Mouse (Mus musculus): ENCODE results near the gene Sec61a2. TPM values are rescaled to one million over a fixed set of nuclear protein-coding genes. Genes with fewer than 3 reads are reported as not detected.
A peak's percentile ranks its signal among the peaks of the same experiment; 100 is the strongest.

Sec61a2 gene
- polyA plus RNA-seq, 1 experiment from 2014 or later: 14.3 TPM

DNA sequence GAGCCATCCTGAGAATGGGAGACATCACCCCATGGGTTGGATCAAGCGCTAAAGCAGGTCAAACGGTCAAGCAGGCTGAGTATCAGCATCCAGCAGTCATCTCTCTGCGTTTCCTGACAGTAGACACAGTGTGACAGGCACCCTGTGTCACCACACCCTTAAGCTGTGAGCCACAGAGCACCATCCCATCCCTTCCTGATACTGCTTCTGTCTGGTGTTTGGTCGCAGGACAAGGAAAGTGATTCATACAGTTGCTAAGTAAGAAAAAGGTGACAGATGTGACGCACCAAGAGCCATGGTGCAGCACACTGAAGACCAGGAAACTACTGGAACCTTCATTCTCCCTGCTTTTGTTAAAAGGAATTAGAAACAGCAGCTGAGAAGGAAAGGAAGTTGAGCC is 6.4 kb downstream of the Sec61a2 start:
- 54% methylated on average over 5 of the region's 5 CpGs for WGBS (ENCODE audit: insufficient replicate concordance)
- Histone ChIP-seq H3K27ac (no peak overlapping the region), H3K4me2 (no peak overlapping the region), H3K4me3 (replicated peaks) (no peak overlapping the region), H3K27me3 (no peaks in the 10 kb centered on the region), H3K4me1 (replicated peaks) (peaks cover 37% of the 10 kb centered on the region), H3K9me3 (replicated peaks) (no peaks in the 10 kb centered on the region), H3K36me3 (peaks cover 51% of the 10 kb centered on the region), H3K9ac (no peak overlapping the region)
- no peak for DNase-seq
- ATAC-seq (ENCODE audit: low read depth): no peak

GRCm38 (mm10) chr2:5877446-5877845 is 17.8 kb downstream of the Sec61a2 start:
- Histone ChIP-seq H3K4me1 (replicated peaks) (peaks cover 5% of the 10 kb centered on the region; the same call in 1 of the 2 replicates), H3K4me2 (no peak overlapping the region), H3K36me3 (peaks cover 80% of the 10 kb centered on the region), H3K9ac (no peak overlapping the region), H3K27ac (no peak overlapping the region), H3K9me3 (replicated peaks) (no peaks in the 10 kb centered on the region), H3K4me3 (replicated peaks) (no peak overlapping the region), H3K27me3 (no peaks in the 10 kb centered on the region)
- ATAC-seq (ENCODE audit: low read depth) (no peak; the same call in 1 of the 2 replicates), DNase-seq (no peak)
- WGBS (ENCODE audit: insufficient replicate concordance): 64% methylated on average over 3 of the region's 3 CpGs

GRCm38 (mm10) chr2:5869746-5870145 is 25.5 kb downstream of the Sec61a2 start:
- DNase-seq (no peak), ATAC-seq (ENCODE audit: low read depth) (no peak)
- no peak overlapping the region for H3K9ac ChIP-seq
- H3K4me1 ChIP-seq (replicated peaks): no peaks in the 10 kb centered on the region
- WGBS (ENCODE audit: insufficient replicate concordance): 81% methylated on average over 5 of the region's 5 CpGs
- no peaks in the 10 kb centered on the region for H3K9me3 ChIP-seq (replicated peaks)
- no peak overlapping the region for H3K4me3 ChIP-seq (replicated peaks)
- no peak overlapping the region for H3K27ac ChIP-seq
- no peaks in the 10 kb centered on the region for H3K27me3 ChIP-seq
- H3K4me2 ChIP-seq: no peak overlapping the region
- H3K36me3 ChIP-seq: peaks cover 78% of the 10 kb centered on the region

DNA sequence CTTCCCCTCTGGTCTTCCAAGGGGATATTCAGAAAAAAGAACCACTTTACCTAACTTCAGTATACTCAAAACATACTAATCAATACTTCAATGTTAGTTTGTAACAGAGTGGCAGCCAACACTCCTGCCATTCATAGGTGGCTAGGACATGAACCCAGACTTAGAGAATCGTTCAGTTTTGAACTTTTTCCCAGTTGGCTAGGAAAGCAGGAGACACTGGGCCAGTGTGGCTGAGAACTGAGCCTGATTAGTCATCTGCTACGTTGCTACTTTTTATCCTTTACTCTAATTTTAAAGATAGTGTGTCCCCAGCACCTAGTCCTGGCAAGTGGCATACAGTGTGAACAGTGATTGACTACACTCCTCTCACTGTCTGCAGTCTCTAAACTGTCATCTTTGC is 27.6 kb downstream of the Sec61a2 start:
- Histone ChIP-seq H3K4me1 (replicated peaks) (no peaks in the 10 kb centered on the region), H3K9me3 (replicated peaks) (no peaks in the 10 kb centered on the region), H3K27me3 (no peaks in the 10 kb centered on the region), H3K36me3 (peaks cover 74% of the 10 kb centered on the region), H3K4me3 (replicated peaks) (no peak overlapping the region), H3K9ac (no peak overlapping the region), H3K27ac (no peak overlapping the region), H3K4me2 (no peak overlapping the region)
- ATAC-seq (ENCODE audit: low read depth): no peak
- WGBS (ENCODE audit: insufficient replicate concordance): 69% methylated on average over 2 of the region's 2 CpGs
- DNase-seq: no peak

GRCm38 (mm10) chr2:5862834-5863233 is 32.4 kb downstream of the Sec61a2 start, which contains the start of gene Gm13199:
Gm13199 (minus strand) TSS chr2:5862934.
- Histone ChIP-seq H3K36me3 (peaks cover 75% of the 10 kb centered on the region), H3K4me2 (no peak within 1 kb of the TSS), H3K9ac (no peak within 1 kb of the TSS), H3K4me3 (replicated peaks) (no peak within 1 kb of the TSS), H3K27me3 (no peaks in the 10 kb centered on the region), H3K9me3 (replicated peaks) (no peaks in the 10 kb centered on the region), H3K27ac (no peak within 1 kb of the TSS), H3K4me1 (replicated peaks) (no peaks in the 10 kb centered on the region)
- ATAC-seq (ENCODE audit: low read depth) (no peak), DNase-seq (no peak)
- WGBS (ENCODE audit: insufficient replicate concordance): 93% methylated on average over 3 of the region's 3 CpGs

DNA sequence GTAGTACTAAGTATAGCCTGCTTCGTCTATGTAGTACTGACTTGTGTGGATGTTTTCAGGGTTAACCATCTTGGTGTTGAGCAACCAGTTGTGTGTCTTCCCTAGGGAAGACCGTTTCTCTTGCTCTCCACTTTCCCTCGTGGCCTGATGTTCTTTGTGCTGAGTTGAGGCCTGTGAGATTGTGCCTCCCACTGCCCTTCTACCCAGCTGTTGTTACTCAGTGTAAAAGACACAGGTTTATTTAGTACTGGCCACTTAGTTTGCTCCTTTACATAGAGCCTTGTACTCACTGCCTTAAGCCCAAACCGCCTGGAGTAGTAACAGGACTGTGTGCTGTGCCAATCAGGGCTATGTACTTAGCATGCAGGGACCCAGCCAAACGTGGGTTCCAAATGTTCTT is 43.4 kb downstream of the Sec61a2 start:
- Histone ChIP-seq H3K9me3 (replicated peaks) (no peaks in the 10 kb centered on the region), H3K36me3 (peaks cover 52% of the 10 kb centered on the region), H3K27me3 (no peaks in the 10 kb centered on the region), H3K27ac (no peak overlapping the region), H3K9ac (no peak overlapping the region), H3K4me1 (replicated peaks) (peaks cover 41% of the 10 kb centered on the region), H3K4me2 (no peak overlapping the region), H3K4me3 (replicated peaks) (no peak overlapping the region)
- ATAC-seq (ENCODE audit: low read depth) (no peak), DNase-seq (no peak)
- WGBS (ENCODE audit: insufficient replicate concordance): 63% methylated on average over 5 of the region's 5 CpGs

GRCm38 (mm10) chr2:5851116-5851515 is 44.1 kb downstream of the Sec61a2 start:
- DNase-seq (no peak), ATAC-seq (ENCODE audit: low read depth) (no peak)
- no peak overlapping the region for H3K9ac ChIP-seq
- no peak overlapping the region for H3K4me3 ChIP-seq (replicated peaks)
- no peak overlapping the region for H3K27ac ChIP-seq
- H3K9me3 ChIP-seq (replicated peaks): no peaks in the 10 kb centered on the region
- peaks cover 49% of the 10 kb centered on the region for H3K36me3 ChIP-seq
- no peaks in the 10 kb centered on the region for H3K27me3 ChIP-seq
- no peak overlapping the region for H3K4me2 ChIP-seq
- WGBS (ENCODE audit: insufficient replicate concordance): 78% methylated on average over 9 of the region's 9 CpGs
- H3K4me1 ChIP-seq (replicated peaks): peaks cover 48% of the 10 kb centered on the region

DNA sequence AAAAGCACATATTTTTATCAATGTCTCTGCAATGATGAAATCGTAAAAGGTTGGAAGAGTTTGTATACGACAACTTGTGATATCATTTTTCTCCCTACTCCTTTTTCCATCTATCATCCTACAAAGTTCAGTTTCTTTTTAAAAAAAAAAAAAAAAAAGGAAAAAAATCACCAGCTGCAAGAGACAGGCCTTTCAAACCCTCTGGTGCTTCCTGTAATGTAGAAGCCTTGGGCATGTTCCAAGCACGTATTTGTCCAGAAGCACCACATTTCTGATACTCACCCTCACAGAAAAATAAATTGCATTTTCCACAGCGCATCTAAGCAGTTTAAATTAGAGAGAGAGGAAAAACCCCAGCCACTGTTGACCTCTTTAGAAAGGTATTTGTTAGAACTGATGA is 49.4 kb downstream of the Sec61a2 start:
- no peaks in the 10 kb centered on the region for H3K27me3 ChIP-seq
- 17% methylated on average over 4 of the region's 4 CpGs for WGBS (ENCODE audit: insufficient replicate concordance)
- H3K9me3 ChIP-seq (replicated peaks): no peaks in the 10 kb centered on the region
- H3K4me1 ChIP-seq (replicated peaks): peaks cover 47% of the 10 kb centered on the region
- H3K36me3 ChIP-seq: peaks cover 33% of the 10 kb centered on the region
- no peak overlapping the region; the same call in 1 of the 2 replicates for H3K27ac ChIP-seq
- peak overlapping the region; percentile 75 for H3K9ac ChIP-seq
- DNase-seq (no peak), ATAC-seq (ENCODE audit: low read depth) (no peak)
- H3K4me3 ChIP-seq (replicated peaks): peak overlapping the region; percentile 79
- peak overlapping the region; percentile 77 for H3K4me2 ChIP-seq

DNA sequence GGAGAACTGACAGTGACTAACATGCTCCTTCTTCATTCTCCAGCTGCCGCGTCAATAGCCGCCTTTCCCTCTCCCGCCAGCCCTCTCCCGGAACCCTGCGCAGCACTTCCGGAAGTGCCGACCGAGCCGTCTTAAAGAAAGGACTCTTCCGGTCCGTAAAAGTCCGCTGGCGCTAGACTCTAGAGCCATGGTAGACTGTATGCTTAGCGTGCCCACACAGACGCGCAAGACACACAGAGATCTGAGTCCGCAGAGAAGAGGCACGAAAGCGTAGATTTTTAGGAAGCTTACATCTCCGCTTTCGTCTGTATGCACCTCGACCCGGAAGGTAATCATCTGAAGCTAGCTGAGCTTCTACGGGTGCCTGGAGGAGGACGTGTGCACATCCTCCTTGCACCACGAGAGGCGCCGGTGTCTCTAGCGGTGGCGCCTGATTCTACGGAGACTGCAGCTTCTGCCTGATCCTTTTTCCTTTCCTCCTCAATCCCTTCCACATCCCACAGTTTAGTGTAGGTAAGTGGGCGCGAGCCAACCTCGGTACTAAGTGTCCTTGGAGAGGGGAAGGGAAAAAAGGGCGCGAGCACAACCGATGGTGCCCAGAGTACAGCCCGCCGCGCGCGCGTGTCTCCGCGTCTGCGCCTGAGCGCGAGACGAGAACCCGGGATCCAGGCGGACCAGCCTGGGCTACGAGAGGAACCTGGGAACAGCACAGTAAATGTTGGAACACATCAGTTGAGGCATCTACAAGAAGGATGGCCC is 50.2 kb downstream of the Sec61a2 start, which contains the start of the genes Nudt5 and Cdc123:
Gene Nudt5 (plus strand): TSS at position 147 of the 759 bp plus-strand sequence.
Gene Cdc123 (minus strand): TSS at position 292 of the 759 bp plus-strand sequence.
- peak; percentile 93 for ATAC-seq (ENCODE audit: low read depth)
- Histone ChIP-seq H3K36me3 (peaks cover 34% of the 10 kb centered on the region), H3K27ac (peak within 1 kb of the TSS; percentile 80), H3K4me1 (replicated peaks) (peaks cover 45% of the 10 kb centered on the region), H3K4me3 (replicated peaks) (peak within 1 kb of the TSS; percentile 79), H3K27me3 (no peaks in the 10 kb centered on the region), H3K4me2 (peak within 1 kb of the TSS; percentile 77), H3K9ac (peak within 1 kb of the TSS; percentile 75), H3K9me3 (replicated peaks) (no peaks in the 10 kb centered on the region; the same call in 1 of the 2 replicates)
- WGBS (ENCODE audit: insufficient replicate concordance): under 1% methylated on average over 53 of the region's 53 CpGs
- peak; percentile 81 for DNase-seq

DNA sequence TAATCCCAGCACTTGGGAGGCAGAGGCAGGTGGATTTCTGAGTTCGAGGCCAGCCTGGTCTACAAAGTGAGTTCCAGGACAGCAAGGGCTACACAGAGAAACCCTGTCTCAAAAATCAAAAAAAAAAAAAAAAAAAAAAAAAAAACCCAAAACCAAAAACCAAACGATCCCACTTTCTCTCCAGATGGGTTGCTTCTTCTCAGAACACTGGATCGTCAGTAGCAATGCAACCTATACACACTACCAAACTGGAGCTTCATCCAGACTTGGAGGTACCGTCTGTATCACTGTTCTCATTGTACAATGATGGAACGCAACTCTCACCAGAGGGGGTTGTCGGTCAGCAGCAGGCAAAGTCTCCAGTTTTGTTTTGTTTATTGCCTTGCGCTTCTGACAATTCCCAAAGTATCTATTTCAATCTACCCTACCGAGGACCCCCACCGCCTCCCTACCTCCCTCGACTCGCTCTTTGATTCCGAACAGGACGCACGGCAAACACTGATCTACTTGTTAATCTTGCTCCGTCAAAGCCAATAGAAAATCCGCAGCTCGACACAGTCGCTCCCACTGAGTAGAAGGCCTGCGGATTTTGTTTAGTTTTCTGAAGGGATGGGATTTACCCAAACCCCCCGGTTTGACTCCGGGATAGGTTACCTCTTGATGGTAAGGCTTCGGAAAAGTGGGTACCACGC is 50.9 kb downstream of the Sec61a2 start:
- H3K27ac ChIP-seq: peak overlapping the region; percentile 80
- DNase-seq (no peak), ATAC-seq (ENCODE audit: low read depth) (peak; percentile 57)
- H3K4me2 ChIP-seq: peak overlapping the region; percentile 77
- WGBS (ENCODE audit: insufficient replicate concordance): 3% methylated on average over 23 of the region's 23 CpGs
- peaks cover 34% of the 10 kb centered on the region for H3K36me3 ChIP-seq
- no peaks in the 10 kb centered on the region for H3K27me3 ChIP-seq
- peaks cover 38% of the 10 kb centered on the region for H3K4me1 ChIP-seq (replicated peaks)
- peaks cover 6% of the 10 kb centered on the region for H3K9me3 ChIP-seq (replicated peaks)
- peak overlapping the region; percentile 75 for H3K9ac ChIP-seq
- H3K4me3 ChIP-seq (replicated peaks): peak overlapping the region; percentile 79

- Histone ChIP-seq H3K9me3 (replicated peaks) (peaks cover 10% of the 10 kb centered on the region), H3K4me3 (replicated peaks) (no peak overlapping the region), H3K4me1 (replicated peaks) (peaks cover 10% of the 10 kb centered on the region), H3K4me2 (no peak overlapping the region), H3K36me3 (peaks cover 53% of the 10 kb centered on the region), H3K27me3 (no peaks in the 10 kb centered on the region), H3K27ac (no peak overlapping the region), H3K9ac (no peak overlapping the region)
- DNase-seq (no peak), ATAC-seq (ENCODE audit: low read depth) (no peak)
- WGBS (ENCODE audit: insufficient replicate concordance): 89% methylated on average over 11 of the region's 11 CpGs
These were observed 54.4 kb downstream of the Sec61a2 start for GRCm38 (mm10) chr2:5840815-5841214.

Measured in liver, embryonic 13.5 days (tissue).